26 mouse cellular contexts compared by ENCODE assay signal in the genomic region with DNA sequence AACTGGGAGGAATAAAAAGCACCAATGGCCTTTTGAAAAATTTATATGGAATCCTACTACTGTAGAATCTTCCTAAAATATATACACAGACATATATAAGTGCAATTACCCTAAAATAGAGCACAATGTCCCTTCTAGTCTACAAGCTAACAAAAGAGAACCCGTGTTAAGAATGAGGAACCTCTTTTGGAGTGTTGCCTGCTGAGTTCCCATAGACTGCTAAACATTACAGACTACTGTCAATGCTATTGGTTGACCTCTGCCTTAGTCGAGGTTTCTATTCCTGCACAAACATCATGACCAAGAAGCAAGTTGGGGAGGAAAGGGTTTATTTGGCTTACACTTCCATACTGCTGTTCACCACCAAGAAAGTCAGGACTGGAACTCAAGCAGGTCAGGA. TPM values are rescaled to one million over a fixed set of nuclear protein-coding genes. Genes with fewer than 3 reads are reported as not detected.
"Had no signal": no experiment of that assay in that cellular context is flagged by ENCODE, and none has a peak within 500 bp of the region (broad histone marks: within the 10 kb centered on the region; RNA-seq: fewer than 3 reads in every experiment).

No protein-coding gene starts in this region.

- H3K4me3 ChIP-seq: left cerebral cortex, adult 2 months; liver, embryonic 13.5 days; midbrain, embryonic 12.5 days; midbrain, embryonic 15.5 days; myocyte; neural tube, embryonic 13.5 days had no signal

- ATAC-seq: midbrain, embryonic 15.5 days had no signal

- H3K4me1 ChIP-seq: midbrain, embryonic 12.5 days; midbrain, embryonic 15.5 days; neural tube, embryonic 13.5 days had no signal

- H3K27ac ChIP-seq: kidney, postnatal 0 days; left cerebral cortex, adult 2 months; liver, embryonic 13.5 days; midbrain, embryonic 12.5 days; midbrain, embryonic 15.5 days; neural tube, embryonic 13.5 days; stomach, postnatal 0 days had no signal

- H3K9me3 ChIP-seq: liver, embryonic 13.5 days; midbrain, embryonic 12.5 days; midbrain, embryonic 15.5 days; neural tube, embryonic 13.5 days had no signal

- H3K9ac ChIP-seq: liver, embryonic 13.5 days; midbrain, embryonic 12.5 days; midbrain, embryonic 15.5 days; neural tube, embryonic 13.5 days had no signal

- H3K27me3 ChIP-seq: liver, embryonic 13.5 days; midbrain, embryonic 12.5 days; midbrain, embryonic 15.5 days; neural tube, embryonic 13.5 days had no signal

- H3K36me3 ChIP-seq: liver, embryonic 13.5 days; midbrain, embryonic 12.5 days; midbrain, embryonic 15.5 days; neural tube, embryonic 13.5 days had no signal

- DNase-seq: kidney, adult 2 months; kidney, postnatal 36 days; layer of hippocampus, postnatal 36 days; liver, embryonic 13.5 days; lung, adult 2 months; lung, postnatal 14 days; right cerebral cortex, adult 18-20 months; right cerebral cortex, postnatal 14 days; right cerebral cortex, postnatal 4 days; thymus, adult 2 months; thymus, postnatal 14 days; thymus, postnatal 4 days had no signal

RNA-seq across cellular contexts. Expression of gene P2ry10, which starts 55.6 kb away (rescaled TPM):
- total RNA-seq: layer of hippocampus, adult 8-10 months; layer of hippocampus, postnatal 10 days; layer of hippocampus, postnatal 36 days; left cerebral cortex, adult 2 months; left cerebral cortex, postnatal 10 days; left cerebral cortex, postnatal 36 days had no signal
- polyA plus RNA-seq: kidney, embryonic 14.5 days; limb, embryonic 11.5 days; midbrain, embryonic 12.5 days; myocyte; stomach, embryonic 14.5 days; stomach, postnatal 0 days had no signal
